Mouse (Mus musculus) spleen, embryonic (tissue): Measurements from ENCODE around the gene Adam10.

Source experiments
- CTCF ChIA-PET: fragments of 350-600 bp; sonication (Branson Sonifier 250); formaldehyde crosslinking; loops from one replicate; lab custom pipeline; 2022; lab: Charles Lee

Adam10 gene

DNA sequence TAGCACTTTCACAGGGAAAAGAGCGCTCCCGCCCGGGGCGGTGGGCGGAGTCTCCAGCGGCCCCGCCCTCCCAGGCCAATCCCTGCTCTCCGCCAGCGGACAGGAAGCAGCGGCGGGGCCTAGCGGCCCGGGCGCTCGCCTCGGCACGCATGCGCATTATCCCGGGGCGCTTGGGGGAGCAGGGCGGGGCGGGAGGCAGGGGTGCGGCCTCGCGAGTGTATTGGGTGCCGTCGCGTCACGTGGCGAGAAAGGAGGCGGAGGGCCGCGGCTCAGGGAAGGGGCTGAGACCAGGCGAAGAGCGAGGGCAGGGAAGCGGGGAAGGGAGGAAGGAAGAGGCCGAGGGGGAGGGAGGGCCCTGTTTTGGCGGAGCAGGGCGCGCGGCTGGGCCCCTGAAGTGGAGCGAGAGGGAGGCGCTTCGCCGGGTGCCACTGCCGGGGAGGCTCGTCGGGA, at the start of gene Adam10:
TSS of gene Adam10 (plus strand) at position 316 of the 450 bp plus-strand sequence.
- CTCF ChIA-PET = no interaction called here

DNA sequence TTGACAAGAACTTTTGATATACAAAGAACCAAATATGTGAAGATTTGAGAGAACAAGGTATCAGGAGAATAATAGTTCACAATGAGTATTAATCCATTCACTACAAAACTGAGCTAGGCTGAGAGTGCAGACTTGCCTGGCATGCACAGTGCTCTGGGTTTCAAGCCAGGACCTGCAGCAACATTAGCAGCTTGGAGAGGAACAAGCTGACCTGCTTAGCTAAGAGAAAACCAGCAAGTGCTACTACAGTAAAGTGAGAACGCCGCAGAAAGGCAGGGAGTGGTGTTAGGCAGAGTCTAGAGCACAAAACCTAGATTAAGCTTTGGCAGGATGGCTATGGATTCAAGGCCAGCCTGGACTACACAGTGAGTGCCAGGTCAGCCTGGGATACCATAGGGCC, 49.1 kb upstream of the Adam10 start:
- CTCF ChIA-PET = no interaction called here

DNA sequence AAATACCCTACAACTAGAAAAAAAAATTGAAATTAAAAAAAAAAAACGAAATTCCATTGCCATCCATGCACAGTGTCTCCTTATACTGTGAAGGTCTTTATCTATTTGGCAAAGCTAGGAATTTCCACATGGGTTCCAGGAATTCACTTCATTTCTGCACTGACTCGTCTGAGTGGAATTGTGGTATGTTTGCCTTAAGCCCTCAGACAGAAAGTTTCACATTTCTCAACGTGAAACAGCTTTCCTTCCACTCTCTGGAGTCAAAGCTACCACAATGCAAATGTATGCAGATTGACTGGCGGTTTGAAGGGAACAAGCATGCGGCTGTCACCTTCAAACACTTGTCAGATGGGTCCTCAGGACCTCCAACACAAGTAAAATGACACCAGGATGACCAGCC, 47.1 kb upstream of the Adam10 start:
- CTCF ChIA-PET = interaction anchor here (0.8 kb wide), 1 partner anchor 130 kb away, joined by 5 read pairs; no protein-coding TSS in a partner anchor

DNA sequence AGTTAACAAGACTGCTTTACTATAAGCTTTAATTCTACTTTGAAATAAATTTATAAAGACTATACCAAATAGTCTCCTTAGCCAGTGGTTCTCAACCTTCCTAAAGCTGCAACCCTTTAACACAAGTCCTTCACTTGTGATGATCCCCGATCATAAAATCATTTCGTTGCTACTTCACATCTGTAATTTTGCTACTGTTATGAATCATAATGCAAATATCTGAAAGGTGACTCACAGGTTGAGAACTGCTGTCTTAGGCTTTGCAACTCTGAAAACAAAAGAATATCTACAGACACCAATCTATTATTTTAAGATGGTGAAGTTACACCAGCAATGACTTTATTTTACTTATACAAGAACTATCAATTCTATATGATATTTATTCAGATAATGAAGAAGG, 42.0 kb upstream of the Adam10 start:
- CTCF ChIA-PET = no interaction called here

DNA sequence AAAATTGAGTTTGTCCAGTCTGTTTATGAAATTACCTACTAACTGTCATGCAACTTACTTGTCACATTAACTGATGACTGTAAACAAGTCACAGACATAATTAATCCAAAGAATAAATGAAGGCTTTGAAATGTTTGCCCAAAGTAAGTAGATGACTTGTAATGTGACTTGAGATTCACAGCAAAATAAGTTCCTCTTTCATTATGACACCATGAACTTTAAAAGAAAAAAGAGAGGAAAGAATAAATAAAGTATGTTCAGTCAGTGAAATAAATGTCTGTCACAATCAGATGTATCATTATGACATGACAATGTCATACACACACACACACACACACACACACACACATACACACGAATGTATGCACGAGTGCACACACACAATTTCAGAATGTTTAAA, 28.5 kb upstream of the Adam10 start:
- CTCF ChIA-PET = no interaction called here

DNA sequence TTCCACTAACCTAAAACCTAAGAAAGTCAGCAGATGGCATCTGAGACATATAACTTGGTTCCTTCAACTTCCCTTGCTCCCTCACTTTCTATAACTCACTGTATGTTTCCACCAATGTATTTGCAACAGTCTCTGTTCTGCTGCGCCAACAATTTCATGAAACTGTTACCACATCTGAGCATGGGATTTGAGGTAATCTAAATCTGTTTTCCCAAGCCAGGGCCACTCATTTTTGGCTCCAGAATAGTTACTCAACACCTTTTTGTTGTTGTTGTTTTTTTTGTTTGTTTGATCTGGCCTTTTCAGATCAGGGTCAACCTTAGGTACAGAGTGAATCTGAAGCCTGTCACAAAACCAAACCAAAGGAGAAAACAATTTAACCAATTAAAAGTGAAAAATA, 27.8 kb upstream of the Adam10 start:
- CTCF ChIA-PET = no interaction called here

DNA sequence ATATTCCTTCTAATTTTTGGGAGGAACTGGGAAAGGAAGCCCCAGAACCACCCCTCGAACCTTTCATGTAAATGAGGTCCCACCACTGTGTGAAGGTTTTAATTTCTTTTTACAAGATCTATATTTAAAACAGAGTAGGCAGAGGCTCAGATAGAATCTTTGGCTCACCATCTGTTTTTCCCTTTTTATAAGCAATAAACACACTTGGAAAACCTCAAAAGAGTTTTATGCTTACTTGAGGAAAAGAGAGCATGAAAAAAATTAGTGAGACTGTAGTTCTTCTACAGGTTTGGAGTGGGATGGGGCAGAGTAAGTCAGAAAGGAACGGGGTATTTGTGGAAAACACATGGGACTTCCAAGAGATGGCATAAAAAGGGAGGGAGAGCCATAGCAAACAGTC, 26.6 kb upstream of the Adam10 start:
- CTCF ChIA-PET = no interaction called here

DNA sequence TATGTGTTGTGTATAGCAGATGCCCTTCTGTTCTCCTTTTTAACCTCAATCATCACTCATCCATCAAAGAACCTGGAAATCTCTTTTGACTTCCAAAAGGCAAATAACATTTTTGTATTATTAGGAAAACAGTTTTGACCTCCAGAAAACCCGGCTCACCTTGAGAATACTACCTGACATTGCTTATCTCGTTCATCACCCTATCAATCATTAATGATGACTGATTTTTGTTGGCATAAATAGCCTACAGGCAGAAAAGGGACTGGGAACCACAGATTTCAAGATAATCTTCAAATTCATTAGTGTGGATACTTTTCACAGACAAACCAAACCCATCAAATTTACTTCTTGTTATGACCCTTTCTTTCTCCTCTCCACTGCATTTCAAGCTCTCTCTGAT, 24.9 kb upstream of the Adam10 start:
- CTCF ChIA-PET = interaction anchor here (0.6 kb wide), 1 partner anchor 107 kb away, joined by 6 read pairs; no protein-coding TSS in a partner anchor

DNA sequence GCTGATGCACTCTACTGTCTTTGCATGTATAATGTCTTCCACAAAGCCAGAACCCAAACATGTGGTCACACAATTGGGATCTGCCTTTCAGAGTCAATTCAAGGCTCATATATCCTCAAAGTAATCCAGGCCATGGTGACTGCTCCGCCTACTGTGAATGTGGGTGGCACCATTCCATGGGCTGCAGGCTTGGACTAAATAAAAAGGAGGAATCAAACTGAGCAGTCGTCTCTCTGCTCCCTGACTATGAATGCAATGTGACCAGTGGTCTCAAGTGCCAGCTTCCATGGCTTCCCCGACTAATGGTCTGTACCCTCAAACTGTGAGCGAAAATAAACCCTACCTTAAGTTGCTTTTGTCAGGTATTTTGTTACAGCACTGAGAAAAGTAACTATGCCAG, 24.3 kb upstream of the Adam10 start:
- CTCF ChIA-PET = no interaction called here

DNA sequence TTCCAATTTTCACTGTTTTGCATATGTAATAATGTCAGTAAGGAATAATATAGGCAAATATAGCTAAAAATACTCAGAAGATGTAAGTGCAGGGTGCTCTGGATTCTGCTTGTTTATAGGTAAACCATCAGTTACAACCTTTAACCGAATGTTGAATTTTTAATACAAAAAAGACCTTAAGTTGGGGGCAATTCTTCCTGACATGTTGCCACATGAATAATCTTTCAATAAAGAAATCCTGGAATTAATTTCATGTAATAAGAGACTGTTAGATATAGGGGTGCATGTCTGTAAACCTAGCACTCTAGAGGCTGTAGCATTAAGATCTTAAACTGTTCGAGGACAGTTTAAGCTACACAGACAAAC, 23.1 kb upstream of the Adam10 start:
- CTCF ChIA-PET = interaction anchor here (0.6 to 0.7 kb wide), 2 partner anchors 105 to 471 kb away, joined by 3 to 8 read pairs; no protein-coding TSS in a partner anchor

DNA sequence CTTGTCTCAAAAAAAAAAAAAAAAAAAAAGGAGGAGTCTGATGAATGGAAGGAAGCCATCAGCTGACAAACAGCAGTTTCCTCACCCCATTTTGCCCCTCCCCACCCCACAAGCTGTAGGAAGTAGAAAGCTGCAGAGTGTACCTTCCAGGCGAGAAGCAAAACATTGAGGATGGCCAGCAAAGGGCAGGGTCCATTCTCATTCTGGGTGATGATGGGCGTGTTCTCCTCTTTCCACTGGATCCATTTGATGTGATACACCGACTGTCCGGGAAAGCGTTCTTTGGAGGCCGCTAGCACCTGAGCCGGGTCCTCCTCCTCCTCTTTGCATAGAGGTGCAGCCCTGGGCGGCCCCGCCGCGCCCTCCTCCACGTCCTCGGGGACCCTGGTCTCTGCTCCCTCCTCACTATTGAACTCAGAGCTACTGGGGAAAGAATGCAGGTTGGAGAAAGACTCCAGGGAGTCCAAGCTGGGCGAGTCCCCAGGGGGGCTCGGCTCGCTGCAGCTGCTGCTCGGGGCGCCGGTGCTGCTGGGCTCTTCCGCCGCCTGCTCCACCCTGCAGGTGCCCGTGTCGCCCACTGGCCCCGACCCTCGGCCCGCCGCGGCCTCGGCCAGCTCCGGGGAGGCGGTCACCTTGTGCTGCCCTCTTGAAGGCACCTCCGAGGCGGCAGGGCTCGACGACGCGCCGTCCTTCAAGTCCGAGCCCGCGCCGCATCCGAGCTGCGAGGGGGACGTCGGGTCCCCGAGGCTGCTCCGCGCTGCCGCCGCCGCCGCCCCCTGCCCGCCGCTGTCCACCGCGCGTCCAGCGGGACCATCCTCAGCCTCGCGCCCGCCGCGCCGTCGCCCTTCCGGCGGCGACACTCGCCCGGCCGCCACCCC, 22.4 kb upstream of the Adam10 start, which contains the start of gene Gm10642:
TSS of gene Gm10642 (plus strand) at position 122 of the 878 bp plus-strand sequence.
- CTCF ChIA-PET = interaction anchor here (0.6 to 0.7 kb wide), 3 partner anchors 105 to 471 kb away, joined by 3 to 8 read pairs (median 3); no protein-coding TSS in a partner anchor

DNA sequence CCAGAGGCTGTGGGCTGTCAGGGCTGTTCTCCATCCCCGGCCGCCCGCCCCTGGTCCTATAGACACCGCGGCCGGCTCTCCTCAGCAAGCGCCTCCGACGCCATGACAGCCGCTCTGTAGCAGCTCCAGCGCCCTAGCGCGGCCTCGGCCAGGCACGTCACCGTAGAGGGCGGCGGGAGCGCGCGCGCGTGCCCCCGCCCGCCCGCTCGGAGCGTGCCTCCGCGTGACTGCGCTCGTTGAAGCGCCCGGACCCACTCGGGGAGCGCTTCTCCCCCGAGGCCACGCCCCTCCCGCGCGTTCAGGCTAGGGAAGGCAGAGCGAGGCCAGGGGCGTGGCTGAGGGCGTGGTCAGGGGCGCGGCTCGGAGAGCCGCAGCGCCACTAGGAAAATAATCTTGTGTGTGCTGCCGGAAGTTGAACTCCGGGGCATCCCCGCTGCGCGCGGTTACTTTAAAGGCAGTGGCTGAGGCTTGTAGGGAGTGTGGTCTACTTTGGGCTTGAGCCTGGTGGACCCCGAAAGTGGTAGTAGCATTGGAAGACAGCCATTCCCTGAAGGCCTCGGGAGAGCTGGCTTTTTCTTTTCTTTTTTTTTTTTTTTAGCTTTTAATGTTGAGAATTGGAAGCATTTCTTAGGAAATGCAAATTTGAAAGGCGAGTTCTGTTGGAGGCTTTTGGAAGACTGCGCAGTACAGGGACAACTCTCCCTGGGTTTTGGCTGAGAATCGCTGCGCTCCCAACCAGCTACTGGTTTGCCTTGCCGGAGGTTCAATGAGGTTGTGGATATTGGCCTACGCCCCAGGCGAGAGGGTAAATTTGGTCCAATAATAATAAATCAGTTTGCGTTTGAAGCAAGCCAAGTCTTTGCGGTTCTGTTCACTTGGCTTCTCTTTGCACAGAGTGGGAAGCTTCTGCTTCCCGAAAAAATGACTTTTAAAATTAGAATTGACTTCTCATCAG, 21.5 kb upstream of the Adam10 start, which contains the start of gene Mindy2:
TSS of gene Mindy2 (minus strand) at position 162 of the 955 bp plus-strand sequence.
- CTCF ChIA-PET = interaction anchor here (0.6 kb wide), 1 partner anchor 376 kb away, joined by 3 read pairs; no protein-coding TSS in a partner anchor

DNA sequence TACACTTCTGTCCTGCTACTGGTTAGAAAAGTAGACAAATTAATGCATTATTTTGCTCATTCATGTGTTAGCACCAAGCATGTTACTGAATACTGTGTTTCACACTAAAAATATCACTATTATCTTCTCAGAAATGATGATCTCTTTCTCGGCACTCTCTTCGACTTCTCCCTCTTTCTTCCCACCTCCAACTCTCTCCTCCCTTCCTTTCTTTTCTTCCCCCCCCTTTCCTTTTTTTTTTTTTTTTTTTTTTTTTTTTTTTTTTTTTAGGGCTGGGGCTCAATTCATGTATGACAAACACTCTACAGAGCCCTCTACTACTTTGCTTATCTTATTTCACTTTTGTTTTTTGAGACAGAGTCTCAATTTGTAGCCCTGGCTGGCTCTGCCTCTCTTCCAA, 20.5 kb upstream of the Adam10 start:
- CTCF ChIA-PET = no interaction called here

DNA sequence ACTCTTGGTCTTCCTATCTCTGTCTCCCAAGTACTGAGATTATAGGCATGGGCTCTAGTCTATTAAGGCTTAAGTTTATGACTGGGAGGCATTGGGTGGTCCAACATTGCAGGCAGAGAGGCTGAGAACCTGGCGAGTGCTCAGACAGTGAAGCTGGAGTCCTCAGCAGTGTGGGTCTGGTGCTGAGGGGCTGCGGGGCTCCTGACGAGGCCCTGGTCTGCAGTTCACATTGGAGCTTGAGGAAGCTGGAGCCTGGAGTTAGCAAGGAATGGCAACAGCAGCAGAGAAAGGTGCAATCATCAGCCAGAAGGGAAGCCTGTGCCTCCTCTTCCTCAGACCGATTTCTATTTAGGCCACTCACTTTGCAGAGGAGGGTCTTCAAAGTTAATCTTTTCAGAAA, 13.9 kb upstream of the Adam10 start:
- CTCF ChIA-PET = no interaction called here

DNA sequence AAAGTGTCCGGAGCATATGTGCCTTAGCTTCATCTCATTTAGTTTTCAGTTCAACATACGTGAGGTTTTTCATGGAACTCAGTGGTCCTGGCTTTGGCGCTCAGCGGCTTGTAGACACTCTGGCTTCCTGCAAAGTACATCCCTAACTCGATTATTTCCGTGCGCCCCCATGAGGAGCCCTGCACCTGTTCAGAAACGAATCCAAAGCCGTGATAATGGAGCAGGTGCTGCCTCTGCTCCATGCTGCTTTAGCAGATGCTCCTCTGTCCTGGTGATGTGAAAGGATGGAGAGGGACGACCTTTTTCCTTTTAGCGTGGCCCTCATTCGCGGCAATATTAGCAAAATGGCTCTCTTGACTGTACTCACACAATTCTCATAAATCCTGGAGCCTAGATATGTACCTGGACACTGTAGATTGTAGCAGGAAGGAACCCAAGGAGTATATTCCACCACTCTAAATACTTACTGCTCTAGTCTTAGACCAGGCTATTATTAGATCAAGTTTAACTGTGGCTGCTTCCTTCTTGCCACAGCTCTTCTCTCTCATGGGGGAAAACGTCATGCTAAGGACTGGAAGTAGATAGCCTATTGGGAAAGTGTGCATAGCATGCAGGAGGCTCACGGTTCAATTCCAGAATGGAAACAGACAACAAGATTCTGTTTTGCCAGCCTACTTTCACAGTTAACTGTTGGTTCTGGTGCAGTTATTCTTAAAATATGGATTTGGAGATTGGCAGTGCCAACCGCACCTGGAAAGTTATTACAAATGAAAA, 13.2 kb upstream of the Adam10 start:
- CTCF ChIA-PET = no interaction called here

DNA sequence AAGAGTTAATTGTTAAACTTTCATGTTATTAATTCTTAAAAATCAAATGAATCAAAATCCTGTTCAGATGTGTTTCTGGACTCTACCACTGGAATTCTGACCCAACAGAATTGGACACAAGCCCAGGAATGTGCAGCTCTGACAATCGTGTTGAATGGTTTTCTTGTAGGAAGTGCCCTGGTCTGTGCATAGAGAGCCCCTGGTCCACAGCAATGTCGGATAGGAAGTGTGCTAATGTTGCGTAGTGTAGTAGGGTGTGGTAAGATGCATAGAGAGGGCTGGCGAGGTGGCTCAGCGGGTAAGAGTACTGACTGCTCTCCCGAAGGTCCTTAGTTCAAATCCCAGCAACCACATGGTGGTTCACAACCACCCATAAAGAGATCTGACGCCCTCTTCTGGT, 12.0 kb upstream of the Adam10 start:
- CTCF ChIA-PET = no interaction called here

DNA sequence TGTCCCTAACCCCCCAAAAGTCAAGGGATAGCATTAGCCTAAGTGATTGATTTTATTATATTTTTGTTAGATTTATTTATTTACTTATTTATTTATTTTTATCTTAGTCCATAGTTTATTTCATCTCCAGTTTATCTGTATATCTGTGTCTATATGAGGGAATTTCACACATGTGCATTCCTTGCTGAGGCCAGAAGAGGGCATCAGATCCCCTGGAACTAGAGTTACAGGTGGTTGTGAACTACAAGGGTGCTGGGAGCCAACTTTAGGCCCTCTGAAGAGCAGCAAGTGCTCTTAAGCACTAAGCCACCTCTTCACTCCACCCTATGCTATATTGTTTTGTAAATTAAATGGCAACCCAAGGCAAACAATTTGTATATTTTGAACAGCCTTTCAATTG, 10.7 kb upstream of the Adam10 start:
- CTCF ChIA-PET = interaction anchor here (1.6 kb wide), 1 partner anchor 260 kb away, joined by 4 read pairs; no protein-coding TSS in a partner anchor

DNA sequence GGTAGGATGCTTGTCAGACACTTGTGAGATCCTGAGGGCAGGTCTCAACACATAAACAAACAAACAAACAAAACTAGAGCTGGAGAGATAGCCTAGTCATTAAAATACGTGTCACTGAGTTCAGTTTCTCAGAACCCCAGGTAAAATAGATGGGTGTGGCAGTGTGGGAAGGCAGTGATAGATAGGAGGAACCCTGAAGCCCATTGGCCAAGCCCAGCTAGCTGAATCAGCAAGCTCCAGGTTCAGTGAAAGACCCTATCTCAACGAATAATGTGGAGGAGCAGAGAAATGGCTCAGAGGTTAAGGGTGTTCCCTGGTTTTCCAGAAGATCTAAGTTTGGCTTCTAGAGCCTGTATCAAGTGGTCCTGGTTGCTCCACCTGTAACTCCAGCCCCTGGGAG, 9.6 kb upstream of the Adam10 start:
- CTCF ChIA-PET = interaction anchor here (0.6 to 1.6 kb wide), 3 partner anchors 144 to 292 kb away, joined by 3 to 5 read pairs (median 4); no protein-coding TSS in a partner anchor

DNA sequence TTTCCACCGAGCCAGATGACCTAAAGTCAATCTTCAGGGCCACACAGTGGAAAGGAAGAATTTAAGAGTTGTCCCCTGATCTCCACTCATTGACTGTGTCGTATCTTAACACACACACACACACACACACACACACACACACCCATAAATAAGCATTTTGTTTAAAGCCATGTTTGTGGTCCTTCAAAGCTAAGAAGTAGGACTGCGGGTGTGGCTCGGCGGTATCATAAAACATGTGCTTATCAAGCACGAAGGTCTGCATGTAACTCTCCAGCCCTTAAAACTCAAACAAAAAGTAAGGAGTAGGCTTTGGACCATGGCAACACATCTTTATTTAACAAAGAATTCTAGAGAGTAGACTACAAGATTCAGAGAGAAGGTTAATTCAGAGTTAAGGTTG, 8.4 kb upstream of the Adam10 start:
- CTCF ChIA-PET = no interaction called here

DNA sequence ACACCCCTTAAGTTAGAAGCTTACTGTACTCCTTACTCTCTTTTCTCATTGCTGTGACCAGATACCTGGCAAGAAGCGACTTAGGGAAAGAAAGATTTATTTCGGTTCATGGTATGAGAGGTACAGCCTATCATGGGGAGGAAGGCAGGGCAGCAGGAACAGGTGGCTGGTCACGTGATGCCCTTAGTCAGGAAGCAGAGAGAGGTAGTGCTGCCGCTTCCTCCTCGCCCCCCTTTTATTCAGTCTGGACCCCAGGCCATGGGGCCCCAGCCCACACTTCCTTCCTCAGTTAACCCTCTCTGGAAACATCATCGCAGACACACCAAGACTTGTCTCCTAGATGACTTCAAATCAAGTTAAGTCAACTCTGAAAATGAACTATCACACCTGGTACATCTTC, 7.5 kb upstream of the Adam10 start:
- CTCF ChIA-PET = no interaction called here
